Mouse (Mus musculus): Measurements from ENCODE around the gene Nudt8. TPM values are rescaled to one million over a fixed set of nuclear protein-coding genes. Genes with fewer than 3 reads are reported as not detected.

Nudt8 gene
- polyA plus RNA-seq, 1 experiment from 2014 or later = 25.5 TPM

- no peak for ATAC-seq
- no peak within 1 kb of the TSS for H3K27ac ChIP-seq (ENCODE audit: low read depth, low read length)
- H3K4me1 ChIP-seq (ENCODE audit: control insufficient read depth, insufficient read depth, low read depth, low read length) = no peaks in the 10 kb centered on the region
- WGBS = 52% methylated on average over 5 of the region's 5 CpGs
- no peaks in the 10 kb centered on the region for H3K27me3 ChIP-seq (replicated peaks; ENCODE audit: control insufficient read depth, insufficient read depth, low read length)
- no peak within 1 kb of the TSS for H3K9ac ChIP-seq (ENCODE audit: low read depth, low read length)
- H3K9me3 ChIP-seq (ENCODE audit: control insufficient read depth, low read length) = no peaks in the 10 kb centered on the region
- H3K36me3 ChIP-seq (ENCODE audit: control insufficient read depth, insufficient read depth, low read length) = no peaks in the 10 kb centered on the region
- H3K4me2 ChIP-seq (ENCODE audit: low read length) = no peak within 1 kb of the TSS
- no peak within 1 kb of the TSS for H3K4me3 ChIP-seq (ENCODE audit: low read length)
Observed at GRCm38 (mm10) chr19:3992416-3992815, 8.0 kb upstream of the Nudt8 start, which contains the start of gene Tbx10. Gene Tbx10 (plus strand): TSS chr19:3992752.

DNA sequence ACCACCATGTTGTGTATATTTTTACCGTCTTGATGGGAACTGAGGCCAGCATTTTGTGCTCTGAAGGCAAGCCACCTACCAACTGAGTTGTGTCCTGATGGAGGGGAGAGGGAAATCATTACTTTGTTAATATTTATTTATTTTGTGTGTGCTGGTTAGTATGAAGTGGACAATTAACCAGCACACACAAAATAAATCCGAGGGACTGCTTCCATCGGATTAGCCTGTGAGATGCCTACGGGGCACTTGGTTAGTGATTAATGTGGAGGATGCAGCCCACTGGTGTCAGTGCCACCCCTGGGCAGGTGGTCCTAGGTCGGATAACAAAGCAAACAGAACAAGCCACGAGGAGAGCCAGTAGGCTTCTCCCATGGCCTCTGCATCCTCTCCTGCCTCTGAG lies 5.4 kb upstream of the Nudt8 start:
- no peak overlapping the region for H3K4me2 ChIP-seq (ENCODE audit: low read length)
- H3K4me1 ChIP-seq (ENCODE audit: control insufficient read depth, insufficient read depth, low read depth, low read length) = no peaks in the 10 kb centered on the region
- no peaks in the 10 kb centered on the region for H3K9me3 ChIP-seq (ENCODE audit: control insufficient read depth, low read length)
- WGBS = 72% methylated on average over 6 of the region's 6 CpGs
- H3K36me3 ChIP-seq (ENCODE audit: control insufficient read depth, insufficient read depth, low read length) = no peaks in the 10 kb centered on the region
- H3K27me3 ChIP-seq (replicated peaks; ENCODE audit: control insufficient read depth, insufficient read depth, low read length) = no peaks in the 10 kb centered on the region
- H3K9ac ChIP-seq (ENCODE audit: low read depth, low read length) = no peak overlapping the region
- H3K4me3 ChIP-seq (ENCODE audit: low read length) = no peak overlapping the region
- ATAC-seq = no peak
- H3K27ac ChIP-seq (ENCODE audit: low read depth, low read length) = no peak overlapping the region

DNA sequence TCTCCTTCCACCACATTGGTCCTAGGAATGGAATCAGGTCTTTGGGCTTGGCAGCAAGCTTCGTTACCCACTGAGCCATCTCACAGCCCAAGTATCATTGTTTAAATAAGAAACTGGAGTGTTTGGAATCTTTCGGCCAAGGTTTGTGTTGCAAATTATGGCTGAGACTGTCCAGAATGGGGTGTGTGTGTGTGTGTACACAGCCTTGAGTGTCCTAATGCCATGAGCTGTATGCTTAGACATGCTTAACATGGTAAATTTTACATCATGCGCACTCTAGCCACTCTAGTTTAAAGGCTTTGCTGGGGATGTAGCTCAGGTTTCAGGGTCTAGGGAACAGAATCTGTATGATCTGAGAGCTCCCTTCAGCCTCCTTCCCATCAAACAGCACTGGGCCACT lies 4.9 kb upstream of the Nudt8 start:
- Histone ChIP-seq H3K9ac (ENCODE audit: low read depth, low read length) (no peak overlapping the region), H3K36me3 (ENCODE audit: control insufficient read depth, insufficient read depth, low read length) (no peaks in the 10 kb centered on the region), H3K4me1 (ENCODE audit: control insufficient read depth, insufficient read depth, low read depth, low read length) (no peaks in the 10 kb centered on the region), H3K27me3 (replicated peaks; ENCODE audit: control insufficient read depth, insufficient read depth, low read length) (no peaks in the 10 kb centered on the region), H3K9me3 (ENCODE audit: control insufficient read depth, low read length) (no peaks in the 10 kb centered on the region), H3K4me3 (ENCODE audit: low read length) (no peak overlapping the region), H3K4me2 (ENCODE audit: low read length) (no peak overlapping the region), H3K27ac (ENCODE audit: low read depth, low read length) (no peak overlapping the region)
- ATAC-seq = no peak
- WGBS = 83% methylated on average over 3 of the region's 3 CpGs

GRCm38 (mm10) chr19:3996106-3996505 lies 4.3 kb upstream of the Nudt8 start:
- Histone ChIP-seq H3K4me2 (ENCODE audit: low read length) (no peak overlapping the region), H3K27me3 (replicated peaks; ENCODE audit: control insufficient read depth, insufficient read depth, low read length) (no peaks in the 10 kb centered on the region), H3K4me1 (ENCODE audit: control insufficient read depth, insufficient read depth, low read depth, low read length) (peaks cover 3% of the 10 kb centered on the region), H3K27ac (ENCODE audit: low read depth, low read length) (no peak overlapping the region), H3K9ac (ENCODE audit: low read depth, low read length) (no peak overlapping the region), H3K9me3 (ENCODE audit: control insufficient read depth, low read length) (no peaks in the 10 kb centered on the region), H3K4me3 (ENCODE audit: low read length) (no peak overlapping the region), H3K36me3 (ENCODE audit: control insufficient read depth, insufficient read depth, low read length) (no peaks in the 10 kb centered on the region)
- 71% methylated on average over 7 of the region's 7 CpGs for WGBS
- ATAC-seq = no peak

GRCm38 (mm10) chr19:3996747-3997146 lies 3.6 kb upstream of the Nudt8 start:
- no peak overlapping the region for H3K9ac ChIP-seq (ENCODE audit: low read depth, low read length)
- H3K4me3 ChIP-seq (ENCODE audit: low read length) = no peak overlapping the region
- H3K4me1 ChIP-seq (ENCODE audit: control insufficient read depth, insufficient read depth, low read depth, low read length) = peaks cover 9% of the 10 kb centered on the region
- ATAC-seq = no peak
- no peaks in the 10 kb centered on the region for H3K9me3 ChIP-seq (ENCODE audit: control insufficient read depth, low read length)
- no peak overlapping the region for H3K27ac ChIP-seq (ENCODE audit: low read depth, low read length)
- 85% methylated on average over 8 of the region's 8 CpGs for WGBS
- no peaks in the 10 kb centered on the region for H3K27me3 ChIP-seq (replicated peaks; ENCODE audit: control insufficient read depth, insufficient read depth, low read length)
- H3K4me2 ChIP-seq (ENCODE audit: low read length) = no peak overlapping the region
- no peaks in the 10 kb centered on the region for H3K36me3 ChIP-seq (ENCODE audit: control insufficient read depth, insufficient read depth, low read length)

DNA sequence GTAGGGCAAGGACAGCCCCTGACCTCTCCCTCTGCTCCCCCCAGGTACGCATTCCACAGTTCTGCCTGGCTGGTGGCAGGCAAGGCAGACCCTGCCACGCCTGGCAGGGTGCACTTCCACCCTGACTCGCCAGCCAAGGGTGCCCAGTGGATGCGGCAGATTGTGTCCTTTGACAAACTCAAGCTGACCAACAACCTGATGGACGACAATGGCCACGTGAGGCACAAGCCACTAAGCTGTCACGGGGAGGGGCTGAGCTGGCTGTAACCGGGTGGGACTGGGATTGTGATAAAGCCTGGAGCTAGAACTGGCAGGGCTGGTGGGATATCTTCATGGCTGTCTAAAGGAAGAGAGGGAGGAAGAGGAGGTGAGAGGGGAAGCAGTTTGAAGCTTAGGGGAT lies 3.1 kb upstream of the Nudt8 start:
- H3K9me3 ChIP-seq (ENCODE audit: control insufficient read depth, low read length) = no peaks in the 10 kb centered on the region
- peaks cover 9% of the 10 kb centered on the region for H3K4me1 ChIP-seq (ENCODE audit: control insufficient read depth, insufficient read depth, low read depth, low read length)
- H3K36me3 ChIP-seq (ENCODE audit: control insufficient read depth, insufficient read depth, low read length) = no peaks in the 10 kb centered on the region
- no peak overlapping the region for H3K4me2 ChIP-seq (ENCODE audit: low read length)
- no peaks in the 10 kb centered on the region for H3K27me3 ChIP-seq (replicated peaks; ENCODE audit: control insufficient read depth, insufficient read depth, low read length)
- no peak overlapping the region for H3K27ac ChIP-seq (ENCODE audit: low read depth, low read length)
- no peak overlapping the region for H3K9ac ChIP-seq (ENCODE audit: low read depth, low read length)
- H3K4me3 ChIP-seq (ENCODE audit: low read length) = no peak overlapping the region
- ATAC-seq = no peak
- 64% methylated on average over 8 of the region's 8 CpGs for WGBS

DNA sequence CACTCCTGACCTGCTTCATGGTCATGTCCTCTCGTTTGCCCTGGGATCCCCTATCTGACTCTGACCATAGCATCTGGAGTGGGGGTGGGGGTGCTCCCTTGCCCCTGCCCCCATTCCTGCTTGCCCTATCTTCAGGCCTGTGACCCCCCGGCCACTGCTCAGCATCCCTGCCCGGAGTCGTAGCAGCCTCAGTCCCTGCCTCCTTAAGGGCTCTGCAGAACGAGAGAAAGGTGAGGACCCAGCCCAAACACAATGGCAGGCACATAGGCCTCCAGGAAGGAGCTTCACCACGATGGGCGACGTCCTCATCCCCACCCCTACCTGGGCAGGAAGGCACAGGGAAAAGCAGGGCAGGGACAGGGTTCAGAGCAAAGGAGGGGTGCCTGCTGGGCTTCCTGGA lies 2.0 kb upstream of the Nudt8 start:
- H3K4me2 ChIP-seq (ENCODE audit: low read length) = no peak overlapping the region
- no peak for ATAC-seq
- no peak overlapping the region for H3K4me3 ChIP-seq (ENCODE audit: low read length)
- no peak overlapping the region for H3K9ac ChIP-seq (ENCODE audit: low read depth, low read length)
- H3K27me3 ChIP-seq (replicated peaks; ENCODE audit: control insufficient read depth, insufficient read depth, low read length) = no peaks in the 10 kb centered on the region
- H3K36me3 ChIP-seq (ENCODE audit: control insufficient read depth, insufficient read depth, low read length) = no peaks in the 10 kb centered on the region
- no peak overlapping the region for H3K27ac ChIP-seq (ENCODE audit: low read depth, low read length)
- H3K9me3 ChIP-seq (ENCODE audit: control insufficient read depth, low read length) = no peaks in the 10 kb centered on the region
- peaks cover 9% of the 10 kb centered on the region for H3K4me1 ChIP-seq (ENCODE audit: control insufficient read depth, insufficient read depth, low read depth, low read length)
- 79% methylated on average over 8 of the region's 8 CpGs for WGBS

DNA sequence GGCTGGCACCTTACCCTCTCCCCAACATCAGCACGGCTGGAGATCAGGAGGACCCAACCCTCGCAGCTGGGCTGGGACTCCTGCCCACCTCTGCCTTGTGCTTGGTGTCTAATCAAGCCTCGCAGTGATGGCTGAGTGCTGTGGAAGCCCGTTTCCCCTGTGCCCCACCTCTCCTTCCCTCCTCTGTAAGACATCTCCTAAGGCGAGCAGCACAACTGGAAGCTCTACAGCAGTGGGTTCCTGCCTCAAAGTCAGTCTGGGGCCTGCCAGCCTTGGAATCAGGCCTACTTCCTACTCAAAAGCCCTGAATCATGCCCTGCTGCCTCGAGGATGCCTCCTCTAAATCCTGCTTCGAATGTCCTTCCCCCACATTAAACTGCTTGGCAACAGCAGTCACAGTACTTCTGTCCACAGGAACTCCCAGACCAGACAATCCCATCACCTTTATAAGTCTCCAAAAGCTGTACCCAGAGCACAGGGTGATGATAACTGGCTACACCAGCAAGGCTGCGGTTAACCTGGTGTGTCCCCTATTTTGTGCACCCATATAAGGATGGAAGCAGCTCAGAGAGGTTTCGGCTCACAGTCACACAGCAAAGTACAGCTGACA lies 1.2 kb upstream of the Nudt8 start:
- Histone ChIP-seq H3K27me3 (replicated peaks; ENCODE audit: control insufficient read depth, insufficient read depth, low read length) (no peaks in the 10 kb centered on the region), H3K4me2 (ENCODE audit: low read length) (no peak overlapping the region), H3K9me3 (ENCODE audit: control insufficient read depth, low read length) (no peaks in the 10 kb centered on the region), H3K9ac (ENCODE audit: low read depth, low read length) (no peak overlapping the region), H3K27ac (ENCODE audit: low read depth, low read length) (no peak overlapping the region), H3K36me3 (ENCODE audit: control insufficient read depth, insufficient read depth, low read length) (no peaks in the 10 kb centered on the region), H3K4me3 (ENCODE audit: low read length) (no peak overlapping the region), H3K4me1 (ENCODE audit: control insufficient read depth, insufficient read depth, low read depth, low read length) (peaks cover 9% of the 10 kb centered on the region)
- WGBS = 85% methylated on average over 9 of the region's 9 CpGs
- no peak for ATAC-seq

DNA sequence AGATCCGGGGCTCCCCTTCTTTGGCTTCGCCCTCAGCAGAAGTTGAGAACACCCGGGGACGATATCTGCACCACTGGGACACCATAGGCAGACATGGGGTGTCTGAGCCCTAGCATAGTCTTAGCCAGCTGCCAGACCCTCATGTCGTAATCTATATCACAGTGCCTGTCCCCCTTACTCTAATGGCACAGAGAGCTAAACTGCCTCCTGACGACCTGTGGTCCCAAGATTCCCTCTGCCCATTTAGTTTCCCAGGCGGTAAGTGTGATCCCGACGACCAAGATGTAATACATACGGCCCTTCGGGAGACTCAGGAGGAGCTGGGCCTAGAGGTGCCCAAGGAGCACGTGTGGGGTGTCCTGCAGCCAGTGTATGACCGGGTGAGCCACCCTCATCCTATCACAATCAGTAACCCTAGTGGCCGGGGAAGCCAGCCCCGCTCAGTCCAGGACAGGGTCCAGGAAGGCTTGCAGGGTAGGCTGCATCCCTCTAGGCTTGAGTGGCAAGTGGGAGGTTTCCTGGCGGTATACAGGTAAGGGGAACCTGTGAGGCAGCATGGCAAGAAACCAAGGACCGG lies 657 bp downstream of the Nudt8 start:
- Histone ChIP-seq H3K9ac (ENCODE audit: low read depth, low read length) (peak overlapping the region; percentile 87), H3K9me3 (ENCODE audit: control insufficient read depth, low read length) (no peaks in the 10 kb centered on the region), H3K27ac (ENCODE audit: low read depth, low read length) (peak overlapping the region; percentile 91), H3K4me1 (ENCODE audit: control insufficient read depth, insufficient read depth, low read depth, low read length) (peaks cover 9% of the 10 kb centered on the region), H3K4me2 (ENCODE audit: low read length) (peak overlapping the region; percentile 77), H3K27me3 (replicated peaks; ENCODE audit: control insufficient read depth, insufficient read depth, low read length) (no peaks in the 10 kb centered on the region), H3K4me3 (ENCODE audit: low read length) (peak overlapping the region; percentile 73), H3K36me3 (ENCODE audit: control insufficient read depth, insufficient read depth, low read length) (peaks cover 3% of the 10 kb centered on the region; the same call in 1 of the 2 replicates)
- WGBS = 22% methylated on average over 17 of the region's 17 CpGs
- ATAC-seq = peak; percentile 6
